Mouse (Mus musculus): ENCODE measurements around the gene Ep400.

Ep400 gene

DNA sequence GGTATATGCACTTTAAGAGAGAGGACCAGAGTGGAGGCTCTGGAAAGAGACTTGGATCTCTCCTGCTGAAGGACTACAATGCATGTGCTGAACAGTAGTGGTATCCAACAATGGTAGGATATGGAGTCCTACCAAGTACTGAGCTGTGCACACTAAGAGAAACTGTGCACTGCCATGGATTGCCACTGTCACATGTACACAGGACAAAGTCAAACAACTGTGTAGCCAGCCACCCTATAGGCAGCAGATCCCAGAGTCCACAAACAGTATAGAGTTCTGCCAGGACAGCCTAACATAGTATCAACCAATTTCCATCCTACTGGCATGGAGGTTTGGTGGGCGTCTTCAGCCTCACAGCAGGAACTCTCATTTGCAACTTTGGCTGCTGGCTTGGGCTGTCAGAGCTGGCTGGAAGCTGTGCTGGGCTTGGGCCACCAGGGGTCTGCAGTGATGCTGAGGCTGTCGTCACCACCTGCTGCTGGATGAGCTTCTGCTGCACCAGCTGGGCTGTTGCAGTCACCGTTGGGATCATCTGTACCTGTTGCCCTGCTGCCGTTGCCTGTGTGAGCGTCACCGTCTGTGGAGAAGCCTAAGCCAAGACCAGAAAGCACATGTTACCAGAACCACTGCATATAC, 104.9 kb downstream of the Ep400 start:
- DNase-seq (ENCODE audit: low spot score in 2 of 2) = no peak

DNA sequence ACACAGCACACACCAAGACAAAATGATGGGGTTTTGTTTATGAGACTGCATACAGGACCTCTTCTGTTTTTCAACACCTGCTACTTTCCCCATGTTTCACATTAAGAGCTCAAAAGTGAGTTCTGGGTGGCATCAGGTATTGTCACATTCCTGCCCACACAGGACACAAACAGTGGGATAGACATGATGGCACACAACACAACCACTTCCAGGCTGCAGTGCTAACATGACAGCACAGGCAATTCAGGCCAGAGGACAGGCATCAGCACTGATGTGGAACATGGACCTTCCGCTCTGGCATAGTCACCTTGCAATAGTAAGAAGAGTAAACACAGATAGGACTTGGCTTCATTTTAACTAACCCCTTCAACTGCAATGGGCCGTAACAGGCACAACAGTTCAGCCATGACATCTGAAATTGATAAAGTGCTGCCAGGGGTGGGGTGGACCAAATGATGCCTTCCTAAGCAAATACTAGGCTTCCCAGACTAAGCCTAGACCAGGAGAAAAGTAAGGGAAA, 105.7 kb downstream of the Ep400 start:
- DNase-seq (ENCODE audit: low spot score in 2 of 2) = no peak

DNA sequence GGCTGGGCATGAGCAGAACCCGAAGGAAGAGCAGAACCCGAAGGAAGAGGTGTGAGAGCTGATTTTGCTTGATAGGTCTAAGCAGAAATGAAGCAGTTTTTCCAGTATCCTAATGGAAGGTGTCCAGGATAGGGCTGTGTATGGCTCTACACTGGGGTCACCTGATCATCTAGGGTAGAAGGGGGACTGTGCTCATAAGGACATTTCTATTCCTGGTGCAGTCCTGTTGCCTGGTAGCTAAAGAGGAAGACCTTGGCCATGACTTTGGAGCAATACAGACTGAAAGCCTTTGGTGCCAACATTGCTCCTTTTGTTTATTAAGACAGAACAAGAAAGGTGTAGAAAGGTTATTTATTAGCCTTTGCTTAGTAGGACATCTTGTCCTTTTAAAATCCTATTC, 106.5 kb downstream of the Ep400 start:
- DNase-seq (ENCODE audit: low spot score in 2 of 2) = no peak

DNA sequence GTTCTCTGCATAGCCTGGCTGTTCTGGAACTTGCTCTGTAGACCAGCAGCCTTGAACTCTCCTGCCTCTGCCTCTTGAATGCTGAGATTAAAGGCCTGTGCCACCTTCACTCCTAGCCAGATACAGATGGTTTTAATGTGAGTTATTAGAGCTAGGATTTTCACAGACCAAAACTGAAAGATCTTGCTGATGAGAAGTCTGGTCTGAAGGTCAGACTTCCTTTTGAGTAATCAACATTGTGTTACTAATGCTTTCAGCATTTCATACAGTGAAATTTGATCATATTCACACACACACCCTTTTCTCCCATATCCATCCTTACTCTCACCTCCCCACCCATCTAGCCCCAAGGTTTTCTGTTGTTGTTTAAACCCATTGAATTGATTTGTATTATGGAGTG, 110.8 kb downstream of the Ep400 start:
- DNase-seq (ENCODE audit: low spot score in 2 of 2) = no peak

DNA sequence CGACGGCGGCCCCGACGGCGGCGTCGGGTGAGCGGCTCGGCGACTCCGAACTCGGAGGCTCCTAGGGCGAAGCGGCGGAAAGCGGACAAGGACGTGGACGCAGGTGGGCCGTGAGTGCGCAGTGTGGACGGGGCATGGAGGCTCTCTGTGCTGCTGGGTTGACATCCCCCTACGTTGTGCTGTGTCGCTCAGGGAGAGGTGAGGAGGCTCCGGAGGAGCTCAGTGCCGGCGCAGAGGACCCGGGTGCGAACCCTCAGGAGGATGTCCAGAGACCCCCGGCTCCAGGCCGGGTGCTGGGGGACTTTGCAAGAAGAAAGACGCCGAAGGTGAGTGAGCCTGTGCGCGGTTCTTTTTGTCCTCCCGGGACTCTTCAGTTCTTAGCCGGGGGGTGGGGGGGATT, 116.8 kb downstream of the Ep400 start:
- peak in 1 of 2 experiments; percentile 12 for DNase-seq (ENCODE audit: low spot score in 2 of 2)

DNA sequence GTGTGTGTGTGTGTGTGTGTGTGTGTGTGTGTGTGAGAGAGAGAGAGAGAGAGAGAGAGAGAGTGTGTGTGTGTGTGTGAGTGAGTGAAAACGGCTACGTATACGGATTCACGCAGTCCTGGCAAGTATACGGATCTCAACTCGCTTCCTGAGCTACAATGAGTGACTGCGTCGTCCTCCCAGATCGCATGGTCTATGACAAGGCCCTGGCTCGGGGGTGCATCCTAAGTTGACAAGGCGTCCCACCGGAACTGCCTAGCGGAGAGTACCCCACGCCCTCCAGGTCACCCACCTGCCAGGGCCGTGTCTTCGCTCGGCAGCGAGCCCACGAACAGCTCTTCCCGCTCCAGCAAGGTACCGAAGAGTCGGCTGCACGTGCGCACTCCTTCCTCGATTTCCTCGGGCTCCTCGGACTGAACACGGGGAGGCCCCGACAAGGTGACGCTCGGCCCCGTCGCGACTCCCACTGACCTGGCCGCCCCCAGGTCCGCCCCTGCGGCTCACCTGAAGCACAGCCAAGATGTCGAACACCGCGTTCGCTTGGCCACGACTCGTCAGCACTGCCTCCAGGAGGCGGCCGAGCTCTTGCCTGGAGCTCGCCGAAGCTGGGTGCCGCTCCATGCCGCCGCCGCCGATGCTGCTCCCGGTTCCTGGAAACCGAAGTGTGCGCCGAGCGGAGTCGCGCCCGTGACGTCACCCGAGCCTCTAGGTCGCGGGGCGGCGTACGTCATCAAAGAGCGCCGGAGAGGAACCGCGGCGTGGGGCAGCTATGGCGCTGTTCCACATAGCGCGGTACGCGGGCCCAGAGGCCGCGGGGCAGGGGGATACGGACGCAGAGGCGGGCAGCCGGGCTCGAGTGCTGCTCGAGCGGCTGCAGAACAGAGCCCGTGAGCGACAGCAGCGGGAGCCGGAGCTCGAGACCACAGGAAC, 117.5 kb downstream of the Ep400 start, which contains the start of the genes Noc4l and Ddx51:
Gene Noc4l, minus strand, starts transcription at position 699 of the 930 bp plus-strand sequence.
Gene Ddx51, plus strand, starts transcription at position 733 of the 930 bp plus-strand sequence.
- peak; percentile 73 to 93 for DNase-seq (ENCODE audit: low spot score in 2 of 2)

DNA sequence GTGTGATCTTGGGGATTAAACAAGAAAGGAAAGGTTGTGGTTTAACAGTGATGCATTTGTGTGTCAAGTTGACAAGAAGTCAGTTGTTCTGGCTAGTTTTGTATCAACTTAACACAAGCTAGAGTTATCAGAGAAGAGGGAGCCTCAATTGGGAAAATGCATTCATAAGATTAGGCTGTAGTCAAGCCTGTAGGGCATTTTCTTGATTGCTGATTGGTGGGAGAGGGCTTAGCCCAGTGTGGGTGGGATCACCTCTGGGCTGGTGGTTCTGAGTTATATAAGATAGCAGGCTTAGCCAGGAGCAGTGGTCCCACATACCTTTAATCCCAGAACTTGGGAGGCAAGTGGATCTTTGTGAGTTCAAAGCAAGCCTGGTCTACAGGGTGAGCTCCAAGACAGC, 124.1 kb downstream of the Ep400 start:
- DNase-seq (ENCODE audit: low spot score in 2 of 2) = no peak

DNA sequence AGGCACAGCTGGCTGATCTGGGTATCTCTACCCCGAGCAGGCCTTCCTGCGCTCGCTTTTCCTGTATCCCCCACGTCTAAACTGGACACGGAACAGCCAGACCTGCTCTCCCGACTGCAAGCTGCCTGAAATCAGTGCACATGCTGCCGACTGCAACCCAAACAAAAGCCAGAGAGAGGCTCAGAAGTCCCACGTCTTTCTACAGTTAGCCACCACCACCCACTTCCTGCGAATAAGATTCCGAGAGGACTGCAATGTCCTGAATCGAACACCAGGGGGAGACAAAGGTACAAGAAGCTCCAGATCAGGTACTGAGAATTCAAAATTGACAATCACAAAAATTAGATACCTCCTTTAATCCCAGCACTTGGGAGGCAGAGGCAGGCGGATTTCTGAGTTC, 131.1 kb downstream of the Ep400 start:
- DNase-seq (ENCODE audit: low spot score in 2 of 2) = peak; percentile 48 to 92

DNA sequence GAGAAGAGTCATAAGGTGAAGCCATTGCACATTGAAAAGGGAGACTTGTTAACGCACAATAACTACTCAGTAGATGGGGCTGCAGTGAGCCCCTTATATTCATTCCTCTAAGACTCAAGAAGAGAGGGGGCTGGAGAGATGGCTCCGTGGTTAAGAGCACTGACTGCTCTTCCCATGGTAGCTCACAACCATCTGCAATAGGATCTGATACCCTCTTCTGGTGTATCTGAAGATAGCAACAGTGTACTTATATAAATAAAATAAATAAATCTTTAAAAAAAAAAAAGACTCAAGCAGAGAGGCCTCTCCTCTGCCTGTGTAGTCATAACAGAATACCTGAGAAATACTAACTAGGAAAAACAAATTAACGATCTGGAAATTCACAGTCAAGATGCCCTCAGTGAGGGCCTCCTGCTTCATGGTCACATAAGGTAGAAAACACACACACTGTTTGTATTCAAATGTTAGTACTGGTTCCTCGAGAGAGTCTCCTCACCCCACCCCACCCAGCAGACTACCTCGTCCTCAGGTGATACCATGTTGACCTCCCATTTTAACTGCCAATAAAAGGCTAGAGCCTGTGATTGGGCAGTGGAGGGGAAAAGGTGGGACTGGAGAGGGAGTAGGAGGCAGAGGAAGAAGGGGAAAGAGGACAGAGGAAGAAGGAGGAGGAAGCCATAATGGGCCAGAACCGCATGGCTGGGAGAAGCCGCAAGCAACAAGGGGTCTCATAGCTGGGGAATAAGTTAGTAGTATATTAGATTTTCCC, 132.0 kb downstream of the Ep400 start:
- DNase-seq (ENCODE audit: low spot score in 2 of 2) = no peak

DNA sequence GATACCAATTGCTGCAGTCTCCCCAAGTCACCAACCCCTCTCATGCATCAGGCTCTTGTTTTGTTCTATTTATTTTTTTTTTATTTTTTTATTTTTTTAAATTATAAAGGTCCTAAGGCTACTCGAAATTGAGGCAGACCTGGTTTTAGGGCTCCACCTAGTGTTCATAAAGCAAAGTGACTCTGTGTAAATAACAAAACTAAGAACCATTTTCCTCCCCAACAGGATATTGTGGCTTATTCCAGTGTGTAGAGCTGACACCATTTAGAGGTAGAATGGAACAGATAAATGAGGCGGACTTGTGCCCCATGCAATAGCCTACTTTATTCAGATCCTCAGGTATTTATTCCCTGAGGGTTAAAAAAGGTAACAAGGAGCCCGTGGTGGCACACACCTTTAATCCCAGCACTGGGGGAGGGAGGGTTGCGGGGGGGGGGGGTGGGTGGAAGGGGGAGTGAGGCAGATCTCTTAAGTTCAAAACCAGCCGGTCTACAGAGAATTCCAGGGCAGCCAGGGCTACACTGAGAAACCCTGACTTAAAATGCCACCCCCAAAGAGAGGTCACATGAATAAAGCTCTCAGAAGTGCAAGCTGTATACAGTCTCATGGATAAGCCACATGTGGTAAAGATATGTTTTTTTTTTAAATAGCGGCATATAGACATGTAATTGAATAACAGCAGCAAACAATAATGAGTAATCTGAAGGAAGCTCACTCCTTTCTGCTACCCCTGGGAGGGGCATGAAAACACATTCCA, 134.4 kb downstream of the Ep400 start:
- peak in 1 of 2 experiments; percentile 25 for DNase-seq (ENCODE audit: low spot score in 2 of 2)

DNA sequence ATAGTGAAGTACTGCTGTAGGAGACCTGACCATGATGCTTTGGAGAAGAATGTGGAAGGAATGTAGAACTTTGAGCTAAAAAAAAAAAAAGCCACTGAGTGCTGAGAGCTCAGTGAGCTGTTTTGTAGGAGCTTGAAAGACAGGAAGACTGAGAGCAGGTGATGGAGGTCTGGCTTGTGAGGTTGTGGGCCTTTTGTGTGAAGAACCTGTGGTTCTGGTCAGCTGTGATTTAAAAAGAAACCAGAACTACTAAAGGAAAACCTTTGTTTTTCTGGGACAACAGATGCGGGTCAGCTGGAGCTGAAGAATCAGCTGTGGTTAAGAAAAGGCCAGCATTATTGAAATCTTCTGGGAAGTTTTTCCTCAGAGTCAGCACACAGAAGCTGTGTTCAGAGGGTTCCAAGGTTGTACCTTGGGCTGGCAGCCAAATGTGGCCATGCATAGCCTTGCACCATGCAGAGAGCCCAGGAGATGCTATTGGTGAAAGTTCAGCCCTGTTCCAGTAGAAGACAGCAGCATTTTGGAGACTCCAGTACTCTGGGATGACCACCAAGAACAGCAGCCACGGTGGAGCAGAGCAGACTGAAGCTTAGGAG, 140.9 kb downstream of the Ep400 start:
- DNase-seq (ENCODE audit: low spot score in 2 of 2) = no peak

DNA sequence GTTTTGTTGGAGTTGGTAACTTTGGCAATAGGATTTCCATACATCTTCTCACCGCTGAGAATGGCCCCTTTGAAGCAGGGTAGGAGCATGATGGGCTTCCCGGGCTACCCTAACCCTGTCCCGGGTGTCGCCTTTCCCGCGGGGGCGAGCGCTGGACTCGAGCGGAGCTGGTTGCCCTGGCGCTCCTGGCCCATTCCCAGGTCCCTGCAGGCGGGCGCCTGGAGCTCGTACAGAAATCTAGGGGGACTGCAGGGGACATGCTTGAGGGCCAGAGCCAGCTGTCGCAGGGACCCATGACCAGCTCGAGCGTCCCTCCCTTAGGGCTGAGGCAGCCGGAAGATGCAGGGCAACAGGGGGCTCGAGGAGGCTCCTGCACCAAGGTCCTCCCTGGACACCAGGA, 142.4 kb downstream of the Ep400 start:
- DNase-seq (ENCODE audit: low spot score in 2 of 2) = no peak

DNA sequence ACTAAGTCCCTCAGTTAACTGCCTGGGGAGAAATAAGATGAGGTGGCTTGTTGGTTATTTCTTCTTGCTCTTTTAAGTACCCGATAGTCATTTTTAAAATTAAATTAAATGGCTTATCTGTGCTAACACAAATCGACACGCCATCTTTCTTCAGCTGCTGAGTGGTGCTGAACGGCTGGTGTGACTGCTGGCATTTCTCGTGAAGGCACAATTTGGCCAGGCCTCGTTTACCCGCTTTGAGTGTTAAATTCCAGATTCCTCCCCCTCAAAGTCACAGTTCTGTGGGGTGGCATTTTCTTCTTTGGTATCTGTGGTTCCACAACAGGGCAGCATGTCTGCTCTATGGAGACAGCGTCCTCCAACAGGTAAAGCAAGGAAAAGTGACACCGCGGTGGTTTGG, 143.2 kb downstream of the Ep400 start:
- DNase-seq (ENCODE audit: low spot score in 2 of 2) = peak in 1 of 2 experiments; percentile 28

DNA sequence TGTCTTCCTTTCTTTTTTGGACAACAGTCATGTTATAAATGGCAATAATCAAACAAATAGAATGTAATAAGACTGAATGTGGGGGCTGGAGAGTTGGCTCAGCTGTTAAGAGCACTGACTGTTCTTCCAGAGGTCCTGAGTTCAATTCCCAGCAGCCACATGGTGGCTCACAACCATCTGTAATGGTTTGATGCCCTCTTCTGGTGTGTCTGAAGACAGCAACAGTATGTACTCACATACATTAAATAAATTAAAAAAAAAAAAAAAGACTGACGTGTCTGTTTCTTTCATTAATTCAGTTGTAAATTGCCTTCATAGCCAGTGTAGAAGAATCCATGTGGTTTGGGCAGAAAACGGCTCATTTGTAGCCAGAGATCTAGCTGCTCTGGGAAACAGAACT, 146.2 kb downstream of the Ep400 start:
- DNase-seq (ENCODE audit: low spot score in 2 of 2) = no peak

DNA sequence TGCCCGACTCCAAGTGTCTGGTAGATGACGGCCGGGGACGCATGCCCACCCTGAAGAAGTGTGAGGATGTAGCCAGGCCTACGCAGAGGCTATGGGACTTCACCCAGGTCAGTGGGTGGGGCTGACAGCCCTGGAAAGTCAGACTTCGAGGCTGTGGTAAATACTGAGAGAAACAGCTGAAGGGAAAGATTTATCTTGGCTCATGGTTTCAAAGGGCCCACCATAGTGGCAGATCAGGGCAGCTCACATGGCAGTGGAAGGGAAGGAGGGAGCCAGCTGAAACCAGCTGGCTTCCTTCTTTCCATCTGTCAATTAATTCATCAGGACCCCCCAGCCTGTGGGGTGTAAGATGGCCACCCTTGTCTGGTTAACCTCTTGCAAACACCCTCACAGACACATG, 151.3 kb downstream of the Ep400 start:
- DNase-seq (ENCODE audit: low spot score in 2 of 2) = no peak
